Mouse (Mus musculus): ENCODE data around the gene Atp4a.
"Not testable (repeated sequence)": the region's sequence is repeated elsewhere in the genome, so short reads cannot be mapped to it uniquely, and the experiment has no call there.

The Atp4a gene

DNA sequence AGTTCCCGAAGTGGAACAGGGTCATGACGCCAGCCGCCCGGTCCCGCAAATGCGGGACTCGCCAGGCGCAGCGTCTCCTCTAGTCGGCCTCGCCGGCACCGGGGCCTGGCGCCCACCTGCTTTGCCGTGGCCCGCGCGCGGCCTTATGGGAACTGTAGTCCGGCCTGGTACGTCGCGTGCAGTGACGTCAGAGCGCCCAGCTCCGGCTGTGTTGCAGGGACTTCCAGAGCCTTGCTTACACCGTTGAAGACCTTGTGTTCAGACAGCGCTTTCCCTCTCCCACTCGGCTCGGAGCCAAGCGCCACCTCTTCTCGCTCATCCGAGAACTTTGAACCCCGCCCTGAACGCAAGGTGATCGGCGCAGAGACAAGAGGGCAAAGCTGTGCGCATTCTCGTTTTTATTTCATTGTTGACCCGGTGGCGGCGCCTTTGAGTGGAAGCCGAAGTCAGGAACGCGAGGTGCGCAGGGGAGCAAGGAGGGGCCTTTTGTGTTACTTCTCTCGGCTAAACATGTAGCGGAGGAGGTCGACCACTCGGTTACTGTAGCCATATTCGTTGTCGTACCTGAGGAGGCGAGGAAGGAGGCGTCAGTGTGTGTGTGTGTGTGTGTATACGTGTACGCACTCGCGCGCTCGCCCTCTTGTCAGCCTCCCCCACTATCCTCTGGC, 17.5 kb downstream of the Atp4a start, which contains the start of gene Tmem147:
Tmem147 (minus strand) TSS at position 145 of the 668 bp plus-strand sequence.
- DNase-seq (ENCODE audit: low read depth, low spot score), result peak; percentile 98

DNA sequence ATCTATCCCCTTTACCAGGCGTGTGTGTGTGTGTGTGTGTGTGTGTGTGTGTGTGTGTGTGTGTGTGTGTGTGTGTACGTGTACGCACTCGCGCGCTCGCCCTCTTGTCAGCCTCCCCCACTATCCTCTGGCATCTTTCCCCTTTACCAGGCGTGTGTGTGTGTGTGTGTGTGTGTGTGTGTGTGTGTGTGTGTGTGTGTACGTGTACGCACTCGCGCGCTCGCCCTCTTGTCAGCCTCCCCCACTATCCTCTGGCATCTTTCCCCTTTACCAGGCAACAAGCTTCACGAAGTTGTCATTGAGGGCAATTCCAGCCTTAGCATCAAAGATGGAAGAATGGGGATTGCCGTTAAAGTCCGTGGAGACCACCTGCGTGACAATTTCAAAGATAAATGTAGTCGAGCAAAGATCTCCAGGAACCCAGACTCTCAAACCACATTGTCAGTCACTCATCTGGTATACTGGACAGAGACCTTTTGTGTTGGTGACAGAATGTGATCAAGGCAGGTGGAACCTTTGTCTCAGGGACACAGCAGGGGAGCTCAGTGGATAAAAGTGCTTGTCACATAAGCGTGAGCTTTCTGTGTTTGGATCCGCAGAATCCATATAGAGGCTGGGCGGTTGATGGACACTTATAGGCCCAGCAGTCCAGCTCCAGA, 18.2 kb downstream of the Atp4a start:
- peak; percentile 36 for DNase-seq (ENCODE audit: low read depth, low spot score)

DNA sequence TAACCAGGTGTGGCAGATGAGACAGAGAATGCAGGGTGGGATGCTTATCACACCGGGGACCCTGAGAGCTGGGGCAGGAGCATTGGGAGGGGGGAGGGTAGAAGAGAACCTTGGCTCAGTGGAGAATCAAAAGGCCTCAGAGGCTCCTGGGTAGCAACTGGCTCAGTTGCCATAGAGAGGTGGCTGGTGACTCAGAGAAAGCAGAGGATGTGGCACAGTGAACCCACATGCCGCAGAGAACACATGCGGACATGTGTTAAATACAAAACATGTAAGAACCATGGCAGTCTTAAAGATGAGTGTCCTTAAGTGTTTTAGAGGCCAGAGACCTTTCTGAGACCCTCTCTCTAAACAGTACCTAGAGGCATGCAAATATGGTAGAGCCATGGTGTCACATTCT, 24.2 kb downstream of the Atp4a start:
- no peak for DNase-seq (ENCODE audit: low read depth, low spot score)

DNA sequence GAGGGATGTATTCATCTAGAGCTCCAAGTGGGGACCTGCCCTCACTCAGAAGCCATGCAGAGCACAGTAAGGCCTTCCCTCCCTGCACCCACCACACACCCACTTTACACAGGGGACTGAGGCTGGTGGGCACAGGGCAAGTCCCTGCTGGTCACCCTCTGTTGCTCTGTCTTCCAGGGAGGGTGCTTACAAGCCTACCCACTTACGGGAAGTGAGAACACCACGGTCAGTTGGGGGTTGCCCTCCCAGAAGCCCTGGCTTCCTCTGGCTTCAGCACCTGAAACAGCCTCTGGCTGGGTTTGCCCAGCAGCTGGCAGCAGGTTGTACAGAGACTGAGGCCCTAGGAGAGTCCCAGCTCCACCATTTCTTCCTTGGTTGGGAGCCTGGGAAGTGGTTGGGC, 30.6 kb downstream of the Atp4a start:
- not testable (repeated sequence) for DNase-seq (ENCODE audit: low read depth, low spot score)

DNA sequence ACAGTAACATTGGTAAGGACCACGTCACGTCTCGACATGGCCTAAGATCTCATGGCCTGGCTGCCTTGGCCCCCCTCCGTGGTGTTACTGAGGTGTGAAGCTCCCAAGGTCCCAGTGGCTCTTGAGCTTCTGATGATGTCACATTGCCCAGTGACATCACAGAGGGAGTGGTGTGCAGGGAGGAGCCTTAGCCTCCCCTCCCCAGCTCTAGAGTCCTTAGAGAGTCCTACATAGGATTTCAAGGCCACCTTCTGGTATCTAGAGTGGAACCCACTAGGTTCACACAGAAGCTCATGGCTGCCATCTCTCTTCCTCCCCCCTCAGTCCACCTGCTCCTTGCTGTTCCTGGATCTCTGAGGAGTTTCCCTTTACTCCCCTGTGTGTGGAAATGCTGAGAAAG, 31.6 kb downstream of the Atp4a start, which contains the start of gene Gapdhs:
Gapdhs (minus strand) TSS at position 65 of the 400 bp plus-strand sequence.
- DNase-seq (ENCODE audit: low read depth, low spot score), result not testable (repeated sequence)

DNA sequence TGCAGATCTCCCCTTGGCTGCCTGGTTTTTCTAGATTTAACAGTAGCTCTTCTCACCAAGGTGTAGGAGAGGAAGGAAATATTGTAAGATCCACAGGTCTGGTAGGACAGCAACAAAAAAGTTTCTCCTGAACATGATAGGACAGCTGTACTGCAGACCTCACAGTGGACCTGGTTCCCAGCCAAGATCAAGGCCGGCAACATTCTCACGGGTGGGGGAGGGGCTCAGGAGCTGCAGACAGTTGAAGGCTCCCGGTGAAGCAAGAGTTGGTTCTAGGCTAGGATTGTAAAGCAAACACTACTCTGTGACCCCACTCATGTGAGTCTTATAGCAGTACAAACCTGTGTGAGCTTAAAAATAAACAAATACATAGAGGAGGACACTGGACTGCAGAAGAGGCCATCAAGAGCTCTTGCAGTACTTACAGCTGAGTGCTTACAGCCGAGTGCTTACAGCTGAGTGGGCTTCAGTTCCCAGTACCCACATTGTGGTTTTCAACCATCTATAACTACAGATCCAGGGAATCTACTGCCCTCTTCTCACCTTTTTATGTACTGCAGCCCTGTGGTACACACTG, 32.1 kb downstream of the Atp4a start:
- no peak for DNase-seq (ENCODE audit: low read depth, low spot score)

DNA sequence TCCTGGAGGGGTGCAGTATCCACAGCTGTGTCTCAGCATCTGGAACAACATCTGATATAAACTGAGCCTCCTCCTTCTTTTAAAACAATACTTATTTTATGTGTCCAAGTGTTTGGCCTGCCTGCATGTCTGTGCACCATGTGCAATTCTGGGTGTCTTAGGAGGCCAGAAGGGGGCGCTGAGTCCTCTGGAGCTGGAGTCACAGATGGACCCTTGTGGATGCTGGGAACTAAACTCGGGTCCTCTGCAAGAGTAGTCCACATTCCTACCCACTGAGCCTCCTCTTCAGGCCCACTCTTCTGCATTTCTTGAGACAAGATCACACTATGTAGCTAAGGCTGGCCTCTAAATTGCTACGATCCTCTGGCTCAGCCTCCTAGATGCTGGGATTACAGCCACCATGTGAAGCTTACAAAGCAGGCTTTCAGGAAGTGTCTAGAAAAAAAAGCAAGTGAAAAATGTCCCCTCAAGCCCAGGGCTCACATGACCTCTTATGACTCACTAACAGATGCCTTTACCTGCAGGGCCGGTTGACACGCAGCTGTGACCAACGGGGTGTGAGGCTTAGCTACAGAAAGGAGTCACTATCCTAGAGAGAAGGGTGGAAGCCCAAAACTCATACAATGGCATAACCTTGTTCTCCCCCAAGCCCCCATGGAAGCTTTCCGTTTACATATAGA, 35.7 kb downstream of the Atp4a start:
- peak; percentile 54 for DNase-seq (ENCODE audit: low read depth, low spot score)

DNA sequence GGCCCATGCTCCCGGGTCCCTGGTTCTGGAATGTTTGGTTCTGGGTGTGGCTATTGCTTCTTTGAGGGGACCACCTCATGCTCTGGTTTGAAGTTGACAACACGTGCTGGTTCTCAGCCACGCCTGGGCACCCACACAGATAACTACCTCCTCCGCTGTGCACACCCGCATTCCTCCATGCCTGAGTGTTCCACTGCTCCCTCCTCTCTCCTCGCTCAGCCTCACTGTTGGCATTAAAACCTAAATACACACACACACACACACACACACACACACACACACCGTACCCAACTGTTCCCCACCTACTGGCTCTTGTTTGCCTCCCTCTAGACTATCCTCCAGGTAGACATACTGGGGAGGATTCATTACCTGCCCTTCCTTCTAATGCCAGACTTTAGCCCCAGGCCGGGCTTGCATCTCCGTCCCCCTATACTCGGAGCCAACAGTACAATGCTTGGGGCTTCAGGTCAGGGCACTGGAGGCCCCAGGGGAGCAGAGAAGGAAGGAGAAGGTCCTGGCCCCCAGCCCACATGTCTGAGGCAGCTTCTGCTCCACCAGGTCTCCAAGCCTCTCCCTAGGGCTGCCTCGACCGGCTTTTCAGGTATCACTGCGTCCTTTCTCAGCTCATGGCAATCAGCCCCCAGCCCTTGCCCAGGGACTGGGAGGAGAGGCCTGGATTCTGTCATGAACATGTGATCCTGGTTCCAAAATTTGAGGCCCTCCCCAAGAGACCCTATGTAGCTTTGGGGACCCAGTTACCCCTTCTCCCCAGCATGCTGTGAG, 38.0 kb downstream of the Atp4a start:
- DNase-seq (ENCODE audit: low read depth, low spot score), result no peak

DNA sequence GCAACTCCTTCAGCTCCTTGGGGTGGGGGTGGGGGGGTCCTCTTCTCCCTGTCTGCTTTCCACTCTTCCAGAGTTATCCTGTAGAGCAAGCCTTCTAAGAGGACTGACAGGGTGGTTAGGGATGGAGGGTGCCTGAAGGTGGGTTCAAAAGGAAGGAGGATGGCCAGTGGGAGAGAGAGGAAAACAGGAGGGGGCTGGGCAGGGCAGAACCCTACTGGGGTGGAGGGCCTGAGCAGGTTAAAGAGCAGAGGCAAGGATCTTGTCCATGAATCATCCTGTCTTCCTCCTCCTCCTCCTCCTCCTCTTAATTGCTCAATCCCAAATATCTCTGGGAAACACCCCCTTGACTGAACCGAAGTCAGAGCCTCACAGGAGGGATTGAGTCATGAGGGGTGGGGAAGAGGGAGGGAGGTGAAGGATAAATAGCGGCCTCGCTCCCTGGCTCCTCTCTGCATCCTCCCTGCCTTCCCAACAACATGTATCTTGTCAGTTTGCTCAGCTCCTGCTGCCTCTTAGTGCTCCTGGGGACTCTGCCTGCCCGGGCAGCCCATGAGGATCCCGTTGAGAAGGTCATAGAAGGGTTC, 39.2 kb downstream of the Atp4a start, which contains the start of gene Sbsn:
Sbsn (plus strand) TSS at position 386 of the 584 bp plus-strand sequence.
- no peak for DNase-seq (ENCODE audit: low read depth, low spot score)

DNA sequence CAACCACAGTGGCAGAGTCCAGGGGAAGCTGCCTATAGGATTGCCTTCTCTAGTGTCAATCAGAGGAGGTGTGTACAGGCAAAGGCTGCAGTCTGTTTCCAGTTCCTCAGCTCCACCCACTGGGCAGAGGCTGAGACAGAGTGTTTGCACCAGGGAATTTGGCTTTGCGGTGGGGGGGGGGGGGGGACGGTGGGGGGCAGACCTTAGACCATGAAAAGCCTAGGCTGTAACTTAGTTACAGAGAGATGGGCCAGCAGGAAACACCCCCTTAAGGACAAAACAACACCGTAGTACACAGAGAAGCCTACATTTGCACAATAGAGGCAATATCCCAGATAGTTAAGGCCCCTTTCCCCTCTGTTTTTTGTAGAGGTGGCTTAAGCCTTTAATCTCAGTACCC, 45.0 kb downstream of the Atp4a start:
- DNase-seq (ENCODE audit: low read depth, low spot score), result peak; percentile 72

DNA sequence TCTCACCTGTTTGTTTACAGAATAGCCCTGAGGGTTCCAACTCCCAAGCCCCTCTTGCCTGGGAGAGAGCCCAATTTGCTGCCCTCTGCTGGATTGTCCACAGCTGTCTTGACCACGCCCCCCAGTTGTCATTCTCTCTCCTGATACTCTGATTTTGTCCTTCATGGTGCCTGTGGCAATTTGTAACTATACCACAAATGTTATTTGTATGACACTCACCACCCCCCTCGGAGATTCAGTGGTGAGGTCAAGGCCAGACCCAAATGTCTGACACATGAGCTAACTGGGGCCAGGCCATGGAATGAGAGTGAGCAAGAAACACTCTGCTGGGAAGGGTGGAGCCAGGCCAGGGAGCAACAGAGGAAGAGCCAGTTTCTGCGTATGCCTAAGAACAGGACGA, 46.8 kb downstream of the Atp4a start:
- DNase-seq (ENCODE audit: low read depth, low spot score), result peak; percentile 48

DNA sequence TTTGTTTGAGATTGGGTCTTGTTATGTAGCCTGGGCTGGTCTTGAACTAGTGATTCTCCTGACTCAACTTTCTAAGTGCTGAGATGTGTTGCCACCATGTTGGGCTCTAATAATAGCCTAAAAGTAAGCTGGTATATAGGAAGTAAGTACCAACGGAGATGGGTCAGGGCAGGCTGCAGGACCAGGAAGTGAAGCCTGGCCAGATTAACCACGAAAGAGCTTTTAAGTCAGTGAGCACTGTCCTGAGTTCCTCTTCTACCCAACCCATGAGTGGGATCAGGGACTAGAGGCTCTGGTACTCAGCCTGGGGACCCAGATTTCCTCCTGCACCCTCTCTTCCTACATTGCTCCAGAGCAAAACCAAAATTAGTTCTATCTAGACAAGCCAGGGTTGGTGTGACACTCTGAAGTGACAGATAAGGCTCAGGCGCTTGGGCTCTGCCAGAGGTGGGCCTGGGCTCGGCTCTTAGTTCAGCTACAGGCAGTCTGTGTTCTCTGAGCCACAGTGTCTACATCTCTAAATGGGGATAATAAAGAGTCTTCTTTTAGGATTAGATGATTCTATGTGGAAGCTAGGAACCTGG, 49.9 kb downstream of the Atp4a start:
- no peak for DNase-seq (ENCODE audit: low read depth, low spot score)

DNA sequence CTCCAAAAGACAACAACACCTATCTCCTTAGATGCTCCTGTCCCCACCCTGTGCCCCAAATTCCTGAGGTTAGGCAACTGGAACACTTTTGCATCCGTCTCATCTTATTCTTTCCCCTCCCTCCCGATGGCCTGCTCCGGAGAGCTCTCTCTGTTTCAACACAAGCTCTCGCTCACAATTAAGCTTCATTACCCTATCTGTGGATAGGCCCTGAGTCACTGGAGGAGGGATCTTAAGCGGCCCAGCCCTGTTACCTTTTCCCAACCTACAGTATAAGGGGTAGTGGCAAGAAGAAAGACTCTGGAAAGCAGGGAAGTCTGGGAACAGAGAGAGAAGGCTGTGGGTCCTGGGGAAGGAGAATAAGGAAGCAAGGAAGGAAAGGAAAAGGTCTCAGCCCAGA, 51.4 kb downstream of the Atp4a start, which contains the start of gene Dmkn:
Dmkn (plus strand) TSS at position 301 of the 400 bp plus-strand sequence.
- no peak for DNase-seq (ENCODE audit: low read depth, low spot score)

DNA sequence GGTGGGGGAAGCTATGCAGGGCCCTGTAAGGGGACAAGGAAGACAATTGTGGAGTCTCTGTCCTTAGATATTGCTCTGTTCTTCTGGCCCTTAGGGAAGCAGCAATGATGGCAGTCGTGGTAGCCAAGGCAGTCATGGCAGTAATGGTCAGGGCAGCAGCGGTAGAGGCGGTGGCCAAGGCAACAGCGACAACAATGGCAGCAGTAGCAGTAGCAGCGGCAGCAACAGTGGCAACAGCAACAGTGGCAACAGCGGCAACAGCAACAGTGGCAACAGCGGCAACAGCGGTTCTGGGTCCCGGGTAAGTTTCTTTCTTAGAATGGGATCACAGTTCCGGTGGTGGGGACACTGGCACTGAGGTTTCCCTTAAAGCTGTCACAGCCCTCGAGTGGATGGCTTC, 53.2 kb downstream of the Atp4a start:
- no peak for DNase-seq (ENCODE audit: low read depth, low spot score)

DNA sequence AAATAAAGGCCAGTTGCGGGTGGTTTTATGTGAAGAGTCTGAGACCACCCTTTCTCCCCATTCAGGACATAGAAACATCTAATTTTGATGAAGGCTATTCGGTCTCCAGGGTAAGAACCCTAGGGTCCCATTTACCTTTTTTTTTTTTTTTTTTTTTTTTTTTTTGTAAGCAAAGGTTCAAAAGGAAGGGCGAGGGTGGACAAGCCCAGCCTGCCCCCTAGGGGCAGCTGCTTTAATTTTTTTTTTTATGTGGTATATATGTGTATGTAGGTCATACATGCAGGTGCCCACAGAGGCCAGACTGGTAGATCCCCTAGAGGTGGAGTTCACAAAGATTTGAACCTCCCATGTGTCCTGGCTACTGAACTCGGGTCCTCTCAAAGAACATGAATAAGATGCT, 54.4 kb downstream of the Atp4a start:
- DNase-seq (ENCODE audit: low read depth, low spot score), result no peak

DNA sequence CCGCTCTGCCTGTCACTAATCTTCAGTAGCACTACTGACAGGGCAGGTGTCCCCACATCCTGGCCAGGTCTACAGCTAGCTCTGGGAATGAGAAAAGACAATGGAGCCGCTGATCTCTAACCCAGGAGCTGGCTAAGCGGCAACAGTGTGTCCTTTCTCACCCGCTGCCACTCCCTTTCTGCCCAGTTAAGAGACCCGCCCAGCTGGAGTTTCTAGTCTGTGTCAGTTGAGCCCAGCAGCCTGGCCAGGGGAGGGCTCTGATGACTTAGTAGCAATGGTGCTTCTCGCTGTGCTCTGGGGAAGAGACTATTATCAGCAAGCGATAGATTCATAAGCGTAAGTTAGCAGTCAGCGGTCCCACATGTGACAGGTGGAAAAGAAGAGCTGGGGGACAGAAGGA, 57.2 kb downstream of the Atp4a start:
- no peak for DNase-seq (ENCODE audit: low read depth, low spot score)
